Mouse (Mus musculus) bone marrow macrophage, adult 2 months (primary cell): ENCODE results near the gene Tssk1.

Experiments used
- CTCF ChIP-seq: IDR thresholded peaks from 2 replicates; pipeline ENCODE4 v1.5.1; 2012; ENCODE audit warnings: low read depth, mild to moderate bottlenecking, low read length, moderate library complexity
- POLR2A ChIP-seq: IDR thresholded peaks from 2 replicates; pipeline ENCODE4 v1.6.1; 2012; ENCODE audit warnings: mild to moderate bottlenecking, low read depth, low read length, borderline replicate concordance

DNA sequence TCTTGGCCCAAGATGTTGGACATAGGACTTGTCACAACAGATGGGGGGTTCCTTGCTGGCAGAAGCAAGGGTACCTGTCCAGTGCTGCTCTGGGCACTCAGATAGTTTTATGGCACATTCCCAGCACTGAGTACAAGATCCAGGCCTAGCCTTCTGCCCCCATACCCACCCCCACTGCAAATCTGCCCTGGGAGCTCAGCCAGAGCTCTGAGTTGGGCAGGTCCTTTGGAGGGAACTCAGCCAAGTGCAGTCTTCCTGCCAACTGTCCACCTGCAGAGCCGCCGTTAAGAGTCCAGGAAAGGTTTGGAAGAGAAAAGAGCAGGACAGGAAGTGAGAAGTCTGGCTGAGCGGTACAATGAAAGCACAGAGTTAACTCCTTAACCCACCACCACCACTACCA lies 1.4 kb upstream of the Tssk1 start:
- TF ChIP-seq CTCF, result no peak
- no peak for TF ChIP-seq POLR2A
